Mouse (Mus musculus) E14TG2a.4 (cell line): ENCODE measurements around the gene Lrrc23.

Source experiments
- CTCF ChIP-seq: conservative IDR thresholded peaks from 2 replicates; pipeline ENCODE4 v1.5.1; 2014; ENCODE audit warnings: low read length
- NANOG ChIP-seq: IDR thresholded peaks from 2 replicates; pipeline ENCODE4 v1.6.1; 2014; ENCODE audit warnings: borderline replicate concordance, low read length, mixed read lengths

- TF ChIP-seq CTCF (no peak), NANOG (no peak)
These were observed 34.7 kb downstream of the Lrrc23 start for GRCm38 (mm10) chr6:124744755-124745321.
